Mouse (Mus musculus): ENCODE data around the gene Tmem131l. TPM values are rescaled to one million over a fixed set of nuclear protein-coding genes. Genes with fewer than 3 reads are reported as not detected.
"Not testable (repeated sequence)": the region's sequence is repeated elsewhere in the genome, so short reads cannot be mapped to it uniquely, and the experiment has no call there.

Tmem131l gene
- polyA plus RNA-seq, 1 experiment from 2014 or later: 15.5 TPM

DNA sequence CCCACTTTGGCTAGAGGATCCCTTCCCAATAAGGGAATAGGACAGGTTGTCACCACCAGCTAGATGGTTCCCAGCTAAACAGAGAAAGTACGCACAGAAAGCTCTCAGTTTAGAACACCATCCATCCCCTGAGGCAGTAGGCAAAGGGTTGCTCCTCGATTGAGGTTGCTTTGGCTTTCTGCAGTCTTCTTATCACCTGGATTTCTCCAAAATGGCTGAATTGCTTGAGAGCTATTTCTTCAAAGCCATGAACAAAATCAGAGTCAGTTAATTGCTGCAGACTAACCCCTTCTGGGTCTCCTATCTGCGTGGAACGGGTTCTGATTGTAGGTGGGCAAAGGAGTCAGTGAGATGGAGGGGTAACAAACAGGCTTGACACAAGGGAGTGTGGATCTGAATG is 161.2 kb downstream of the Tmem131l start:
- WGBS: 89% methylated on average over 4 of the region's 4 CpGs
- no peak for ATAC-seq (ENCODE audit: low FRiP score, low TSS enrichment)
- Histone ChIP-seq H3K4me3 (ENCODE audit: low read depth, low read length) (no peak overlapping the region), H3K27ac (replicated peaks) (no peak overlapping the region), H3K4me1 (replicated peaks; ENCODE audit: control insufficient read depth, insufficient read depth) (no peaks in the 10 kb centered on the region), H3K27me3 (ENCODE audit: control insufficient read depth, insufficient read depth, low read length) (no peaks in the 10 kb centered on the region), H3K9me3 (ENCODE audit: control insufficient read depth, low read length) (no peaks in the 10 kb centered on the region), H3K9ac (ENCODE audit: low read length) (no peak overlapping the region), H3K36me3 (ENCODE audit: control insufficient read depth, insufficient read depth, low read length) (no peaks in the 10 kb centered on the region), H3K4me2 (replicated peaks; ENCODE audit: low read depth) (no peak overlapping the region)
- TF ChIP-seq CTCF (IDR thresholded peaks at IDR 0.05; ENCODE audit: low read depth): no peak
- TF ChIP-seq EP300 (optimal IDR thresholded peaks at IDR 0.05): no peak
- DNase-seq (ENCODE audit: low spot score): no peak

GRCm38 (mm10) chr3:83876299-83876698 is 163.7 kb downstream of the Tmem131l start:
- no peak for DNase-seq (ENCODE audit: low spot score)
- no peaks in the 10 kb centered on the region for H3K9me3 ChIP-seq (ENCODE audit: control insufficient read depth, low read length)
- H3K27ac ChIP-seq (replicated peaks): no peak overlapping the region
- ATAC-seq (ENCODE audit: low FRiP score, low TSS enrichment): no peak
- H3K4me2 ChIP-seq (replicated peaks; ENCODE audit: low read depth): no peak overlapping the region
- no peak for TF ChIP-seq CTCF (IDR thresholded peaks at IDR 0.05; ENCODE audit: low read depth)
- no peak for TF ChIP-seq EP300 (optimal IDR thresholded peaks at IDR 0.05)
- WGBS: 75% methylated on average over 4 of the region's 4 CpGs
- no peaks in the 10 kb centered on the region for H3K4me1 ChIP-seq (replicated peaks; ENCODE audit: control insufficient read depth, insufficient read depth)
- no peaks in the 10 kb centered on the region for H3K36me3 ChIP-seq (ENCODE audit: control insufficient read depth, insufficient read depth, low read length)
- no peak overlapping the region for H3K9ac ChIP-seq (ENCODE audit: low read length)
- no peaks in the 10 kb centered on the region for H3K27me3 ChIP-seq (ENCODE audit: control insufficient read depth, insufficient read depth, low read length)
- no peak overlapping the region for H3K4me3 ChIP-seq (ENCODE audit: low read depth, low read length)

DNA sequence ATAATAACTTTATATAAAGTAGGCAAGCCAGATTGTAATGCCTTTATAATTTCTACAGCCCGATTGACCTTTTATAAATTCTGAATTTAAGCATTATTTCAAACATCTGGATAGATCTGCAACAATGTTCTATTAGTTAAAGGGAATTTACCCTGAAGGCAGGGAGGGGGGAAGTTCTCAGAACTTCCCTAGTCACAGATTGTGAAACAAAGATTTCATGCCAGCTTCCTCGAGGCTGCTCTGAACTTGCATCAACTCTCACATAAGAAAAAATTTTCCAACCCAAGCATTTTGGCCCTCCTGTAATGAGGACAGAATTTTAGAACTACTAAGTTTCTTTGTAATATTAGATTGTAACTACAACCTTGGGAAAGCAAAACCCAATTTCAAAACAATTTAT is 164.9 kb downstream of the Tmem131l start:
- 80% methylated on average over 2 of the region's 2 CpGs for WGBS
- not testable (repeated sequence) for H3K36me3 ChIP-seq (ENCODE audit: control insufficient read depth, insufficient read depth, low read length); H3K27ac ChIP-seq (replicated peaks); ATAC-seq (ENCODE audit: low FRiP score, low TSS enrichment); H3K27me3 ChIP-seq (ENCODE audit: control insufficient read depth, insufficient read depth, low read length); H3K4me2 ChIP-seq (replicated peaks; ENCODE audit: low read depth); H3K9me3 ChIP-seq (ENCODE audit: control insufficient read depth, low read length); H3K9ac ChIP-seq (ENCODE audit: low read length); H3K4me1 ChIP-seq (replicated peaks; ENCODE audit: control insufficient read depth, insufficient read depth); DNase-seq (ENCODE audit: low spot score); H3K4me3 ChIP-seq (ENCODE audit: low read depth, low read length)

DNA sequence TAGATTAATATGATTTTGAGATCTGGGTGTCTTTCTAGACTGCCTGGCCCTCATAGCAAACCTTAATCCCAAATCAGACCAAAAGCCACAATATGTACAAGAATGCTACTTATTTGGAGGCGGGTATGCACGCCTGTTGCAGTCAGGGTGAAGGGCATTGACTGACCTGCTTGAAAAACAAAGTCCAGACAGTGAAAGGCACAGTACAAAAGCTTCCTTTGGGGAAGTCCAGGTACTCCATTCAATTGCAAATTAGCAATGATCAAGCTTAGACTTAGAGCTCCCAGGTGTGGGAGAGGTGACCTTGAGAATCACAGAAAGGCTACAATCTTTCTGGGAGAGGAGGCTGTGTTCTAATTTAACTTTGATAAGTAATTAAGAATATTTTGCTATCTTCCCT is 167.1 kb downstream of the Tmem131l start:
- not testable (repeated sequence) for H3K4me3 ChIP-seq (ENCODE audit: low read depth, low read length); H3K9ac ChIP-seq (ENCODE audit: low read length); H3K9me3 ChIP-seq (ENCODE audit: control insufficient read depth, low read length); H3K36me3 ChIP-seq (ENCODE audit: control insufficient read depth, insufficient read depth, low read length); ATAC-seq (ENCODE audit: low FRiP score, low TSS enrichment); H3K27me3 ChIP-seq (ENCODE audit: control insufficient read depth, insufficient read depth, low read length); H3K4me1 ChIP-seq (replicated peaks; ENCODE audit: control insufficient read depth, insufficient read depth); H3K4me2 ChIP-seq (replicated peaks; ENCODE audit: low read depth); DNase-seq (ENCODE audit: low spot score); H3K27ac ChIP-seq (replicated peaks)
- 89% methylated on average over 2 of the region's 2 CpGs for WGBS

- not testable (repeated sequence) for DNase-seq (ENCODE audit: low spot score); H3K9ac ChIP-seq (ENCODE audit: low read length); H3K9me3 ChIP-seq (ENCODE audit: control insufficient read depth, low read length); H3K4me2 ChIP-seq (replicated peaks; ENCODE audit: low read depth); H3K4me1 ChIP-seq (replicated peaks; ENCODE audit: control insufficient read depth, insufficient read depth); ATAC-seq (ENCODE audit: low FRiP score, low TSS enrichment); H3K27ac ChIP-seq (replicated peaks); H3K27me3 ChIP-seq (ENCODE audit: control insufficient read depth, insufficient read depth, low read length); H3K4me3 ChIP-seq (ENCODE audit: low read depth, low read length); H3K36me3 ChIP-seq (ENCODE audit: control insufficient read depth, insufficient read depth, low read length)
- 89% methylated on average over 4 of the region's 4 CpGs for WGBS
These were observed 168.0 kb downstream of the Tmem131l start for GRCm38 (mm10) chr3:83871962-83872361.

DNA sequence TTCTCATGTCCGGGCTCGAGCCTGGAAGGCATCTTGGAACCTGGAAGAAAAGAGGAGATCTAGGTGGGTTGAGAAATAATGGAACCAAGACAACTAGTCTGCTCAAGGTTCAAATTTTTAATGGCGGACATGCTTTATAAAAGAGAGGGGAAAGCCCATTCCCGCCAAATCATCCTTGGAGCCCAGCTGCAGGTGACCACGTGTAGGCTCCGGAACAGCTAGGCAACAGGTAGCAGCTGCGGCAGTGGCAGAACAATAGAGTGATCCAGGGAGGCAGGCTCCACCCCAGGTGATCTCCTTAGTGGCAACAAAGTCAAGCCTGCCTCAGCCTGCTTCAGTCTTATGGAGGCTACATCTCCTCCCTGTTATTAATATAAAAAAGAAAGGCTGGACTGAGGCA is 168.4 kb downstream of the Tmem131l start:
- not testable (repeated sequence) for H3K4me2 ChIP-seq (replicated peaks; ENCODE audit: low read depth); H3K27me3 ChIP-seq (ENCODE audit: control insufficient read depth, insufficient read depth, low read length); H3K27ac ChIP-seq (replicated peaks); H3K9me3 ChIP-seq (ENCODE audit: control insufficient read depth, low read length); ATAC-seq (ENCODE audit: low FRiP score, low TSS enrichment); H3K9ac ChIP-seq (ENCODE audit: low read length); H3K36me3 ChIP-seq (ENCODE audit: control insufficient read depth, insufficient read depth, low read length); H3K4me1 ChIP-seq (replicated peaks; ENCODE audit: control insufficient read depth, insufficient read depth); H3K4me3 ChIP-seq (ENCODE audit: low read depth, low read length)
- 90% methylated on average over 7 of the region's 7 CpGs for WGBS
- DNase-seq (ENCODE audit: low spot score): peak; percentile 1

- Histone ChIP-seq H3K4me1 (replicated peaks; ENCODE audit: control insufficient read depth, insufficient read depth) (no peaks in the 10 kb centered on the region), H3K4me3 (ENCODE audit: low read depth, low read length) (no peak overlapping the region), H3K27ac (replicated peaks) (no peak overlapping the region), H3K36me3 (ENCODE audit: control insufficient read depth, insufficient read depth, low read length) (no peaks in the 10 kb centered on the region), H3K9ac (ENCODE audit: low read length) (no peak overlapping the region), H3K4me2 (replicated peaks; ENCODE audit: low read depth) (no peak overlapping the region), H3K9me3 (ENCODE audit: control insufficient read depth, low read length) (no peaks in the 10 kb centered on the region), H3K27me3 (ENCODE audit: control insufficient read depth, insufficient read depth, low read length) (no peaks in the 10 kb centered on the region)
- no peak for TF ChIP-seq CTCF (IDR thresholded peaks at IDR 0.05; ENCODE audit: low read depth)
- TF ChIP-seq EP300 (optimal IDR thresholded peaks at IDR 0.05): no peak
- ATAC-seq (ENCODE audit: low FRiP score, low TSS enrichment) (no peak), DNase-seq (ENCODE audit: low spot score) (peak; percentile 7)
- 98% methylated on average over 2 of the region's 2 CpGs for WGBS
These were observed 170.2 kb downstream of the Tmem131l start for GRCm38 (mm10) chr3:83869776-83870175.

Data from stomach, postnatal 0 days (tissue).